Mouse (Mus musculus) liver, postnatal 0 days (tissue): ENCODE data around the gene Smad3.

ENCODE experiments used
- CTCF ChIP-seq: sonication (generic); IDR thresholded peaks from 2 replicates; pipeline ENCODE4 v1.5.1; 2016; ENCODE audit warnings: antibody characterized with exemption, low read depth
- EP300 ChIP-seq: IDR thresholded peaks from 2 replicates; pipeline ENCODE4 v1.6.1; 2016; ENCODE audit warnings: antibody characterized with exemption, low read depth, mild to moderate bottlenecking

- TF ChIP-seq EP300 (no peak), CTCF (no peak)
Observed at GRCm38 (mm10) chr9:63658436-63658835, 99.4 kb downstream of the Smad3 start.
